Mouse (Mus musculus) neural tube, embryonic 11.5 days (tissue): ENCODE measurements around the gene Itgb5. TPM values are rescaled to one million over a fixed set of nuclear protein-coding genes. Genes with fewer than 3 reads are reported as not detected.
A peak's percentile ranks its signal among the peaks of the same experiment; 100 is the strongest.

Experiments used
- ATAC-seq: fragments of 200-750 bp; cut with Nextera tagmentation; 2 replicates; pipeline ENCODE4 v1.8.0; 2017; ENCODE audit warnings: moderate number of reproducible peaks, mild to moderate bottlenecking, moderate TSS enrichment, moderate library complexity; ENCODE audit not compliant: insufficient read depth, low FRiP score, low TSS enrichment
- DNase-seq: peaks from one replicate; pipeline ENCODE4 v3.0.0-alpha.2; 2015; ENCODE audit warnings: low spot score
- H3K27ac ChIP-seq: fragments of 300-500 bp; sonication (generic); 2 replicates; pipeline ENCODE4 v1.5.1; 2014; ENCODE audit warnings: low read depth, mild to moderate bottlenecking, low read length
- H3K27me3 ChIP-seq: fragments of 300-500 bp; sonication (generic); 2 replicates; pipeline ENCODE4 v1.6.1; 2014; ENCODE audit warnings: mild to moderate bottlenecking, low read length, mixed read lengths; ENCODE audit not compliant: control insufficient read depth, insufficient read depth
- H3K36me3 ChIP-seq: fragments of 300-500 bp; sonication (generic); 2 replicates; pipeline ENCODE4 v1.6.1; 2014; ENCODE audit warnings: mild to moderate bottlenecking, low read length, moderate library complexity, mixed read lengths; ENCODE audit not compliant: control insufficient read depth, insufficient read depth
- H3K4me1 ChIP-seq: fragments of 300-500 bp; sonication (generic); 2 replicates; pipeline ENCODE4 v1.6.1; 2014; ENCODE audit warnings: low read length, mixed read lengths; ENCODE audit not compliant: control insufficient read depth, insufficient read depth
- H3K4me2 ChIP-seq: fragments of 300-500 bp; sonication (generic); 2 replicates; pipeline ENCODE4 v1.6.1; 2014; ENCODE audit warnings: low read depth, mild to moderate bottlenecking, moderate library complexity
- H3K4me3 ChIP-seq: fragments of 300-500 bp; sonication (generic); 2 replicates; pipeline ENCODE4 v1.5.1; 2014; ENCODE audit warnings: low read depth, low read length
- H3K9ac ChIP-seq: fragments of 300-500 bp; sonication (generic); 2 replicates; pipeline ENCODE4 v1.6.1; 2014; ENCODE audit warnings: mild to moderate bottlenecking, low read length
- H3K9me3 ChIP-seq: fragments of 300-500 bp; sonication (generic); 2 replicates; pipeline ENCODE4 v1.6.1; 2016; ENCODE audit warnings: low read length; ENCODE audit not compliant: control insufficient read depth
- WGBS: fragments of 180-500 bp; shearing (Covaris S2); extraction: QIAGEN DNeasy Blood & Tissue Kit; methylation state at CpG from one replicate; pipeline ENCODE4 v1.1.7; 2014; 5-methylcytosine and 5-hydroxymethylcytosine counted together
- polyA plus RNA-seq: library from polyadenylated mRNA; unstranded; fragments of >200 nt; fragmentation: Nextera tagmentation; extraction: Ambion mirVana; gene quantifications from 2 replicates; pipeline ENCODE4 v1.2.1, GENCODE M21; 2014

Itgb5 gene
- polyA plus RNA-seq, 1 experiment from 2014 or later: 32.4 TPM

GRCm38 (mm10) chr16:33903664-33904441 is 74.4 kb downstream of the Itgb5 start:
- WGBS: 43% methylated on average over 11 of the region's 11 CpGs
- Histone ChIP-seq H3K27me3 (no peaks in the 10 kb centered on the region), H3K9me3 (no peaks in the 10 kb centered on the region), H3K9ac (no peak overlapping the region), H3K4me3 (no peak overlapping the region), H3K27ac (peak overlapping the region; percentile 67), H3K36me3 (no peaks in the 10 kb centered on the region), H3K4me2 (no peak overlapping the region), H3K4me1 (peaks cover 19% of the 10 kb centered on the region)
- ATAC-seq: no peak
- DNase-seq: peak; percentile 60

GRCm38 (mm10) chr16:33904553-33904952 is 75.1 kb downstream of the Itgb5 start:
- no peak for ATAC-seq
- H3K36me3 ChIP-seq: no peaks in the 10 kb centered on the region
- no peak overlapping the region for H3K4me3 ChIP-seq
- WGBS: 82% methylated on average over 5 of the region's 5 CpGs
- no peak overlapping the region; the same call in 1 of the 2 replicates for H3K4me2 ChIP-seq
- peaks cover 19% of the 10 kb centered on the region for H3K4me1 ChIP-seq
- H3K9me3 ChIP-seq: no peaks in the 10 kb centered on the region
- DNase-seq: no peak
- no peaks in the 10 kb centered on the region for H3K27me3 ChIP-seq
- peak overlapping the region; percentile 67; the same call in 1 of the 2 replicates for H3K27ac ChIP-seq
- H3K9ac ChIP-seq: no peak overlapping the region

- Histone ChIP-seq H3K4me2 (no peak overlapping the region), H3K4me1 (peaks cover 19% of the 10 kb centered on the region), H3K27me3 (no peaks in the 10 kb centered on the region), H3K4me3 (no peak overlapping the region), H3K36me3 (no peaks in the 10 kb centered on the region), H3K27ac (no peak overlapping the region), H3K9me3 (no peaks in the 10 kb centered on the region), H3K9ac (no peak overlapping the region)
- DNase-seq: no peak
- no peak for ATAC-seq
- WGBS: 48% methylated on average over 4 of the region's 4 CpGs
Observed at GRCm38 (mm10) chr16:33908239-33908638, 78.8 kb downstream of the Itgb5 start.

DNA sequence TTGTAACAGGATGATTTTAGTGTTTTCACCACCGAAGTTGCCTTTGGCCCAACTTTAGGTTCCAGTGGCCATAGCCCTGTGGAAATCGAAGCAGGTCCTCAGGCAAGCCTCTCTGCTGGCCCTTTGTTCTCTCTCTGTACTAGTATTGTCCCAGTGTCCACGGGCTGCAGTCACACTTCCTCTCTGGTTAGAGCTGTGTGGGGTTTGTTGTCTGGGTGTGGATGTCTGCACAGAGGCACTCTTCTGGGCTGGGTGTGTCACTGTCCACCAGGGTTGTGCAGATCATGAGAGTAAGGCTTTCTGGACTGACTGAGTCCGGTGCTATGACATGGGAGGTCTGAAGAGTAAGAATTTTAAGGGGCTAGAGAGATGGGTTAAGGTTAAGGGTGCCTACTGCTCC is 85.5 kb downstream of the Itgb5 start:
- no peaks in the 10 kb centered on the region for H3K36me3 ChIP-seq
- H3K9ac ChIP-seq: no peak overlapping the region
- H3K27ac ChIP-seq: no peak overlapping the region
- H3K4me2 ChIP-seq: no peak overlapping the region
- no peaks in the 10 kb centered on the region for H3K4me1 ChIP-seq
- ATAC-seq (no peak), DNase-seq (no peak)
- no peaks in the 10 kb centered on the region for H3K27me3 ChIP-seq
- 78% methylated on average over 4 of the region's 4 CpGs for WGBS
- H3K4me3 ChIP-seq: no peak overlapping the region
- H3K9me3 ChIP-seq: no peaks in the 10 kb centered on the region

DNA sequence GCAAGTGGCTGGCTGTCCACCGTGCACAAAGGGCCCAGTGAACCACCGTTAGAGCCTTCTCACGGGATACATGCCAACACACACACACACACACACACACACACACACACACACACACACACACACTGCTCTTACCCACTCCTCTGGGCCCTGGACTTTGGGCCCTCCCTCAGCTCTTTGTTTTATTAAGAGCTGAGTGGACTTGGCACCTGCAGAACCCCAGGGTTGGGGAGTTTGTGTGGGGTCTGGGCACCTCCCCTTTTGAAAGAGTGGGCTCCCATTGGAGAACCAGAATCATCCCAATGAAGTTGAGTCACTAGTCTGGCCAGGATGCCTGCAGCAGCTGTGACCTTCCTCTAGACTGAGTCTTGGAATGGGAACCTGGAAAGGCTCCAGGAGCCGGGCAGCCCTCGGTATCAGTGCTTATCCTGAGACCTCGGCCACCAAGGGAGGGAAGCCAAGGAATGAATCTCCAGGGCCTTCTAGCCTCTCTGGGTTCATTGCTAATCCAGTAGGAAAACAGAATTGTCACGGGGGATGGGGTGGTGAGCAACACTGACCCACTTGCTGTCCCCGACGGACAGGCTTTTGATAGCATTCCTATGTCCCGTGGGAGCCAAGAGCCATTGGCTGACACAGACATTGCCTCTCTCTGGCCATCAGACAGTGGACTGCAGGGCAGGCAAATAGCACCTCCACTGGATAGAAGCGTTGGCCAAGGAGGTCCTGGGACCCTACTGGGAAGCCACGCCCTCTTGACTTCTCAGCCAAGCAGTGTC is 87.2 kb downstream of the Itgb5 start:
- no peak overlapping the region for H3K4me2 ChIP-seq
- no peak overlapping the region for H3K27ac ChIP-seq
- H3K9me3 ChIP-seq: no peaks in the 10 kb centered on the region
- no peaks in the 10 kb centered on the region for H3K27me3 ChIP-seq
- no peaks in the 10 kb centered on the region for H3K36me3 ChIP-seq
- no peak overlapping the region for H3K9ac ChIP-seq
- DNase-seq (no peak), ATAC-seq (no peak)
- H3K4me3 ChIP-seq: no peak overlapping the region
- no peaks in the 10 kb centered on the region for H3K4me1 ChIP-seq
- 76% methylated on average over 12 of the region's 12 CpGs for WGBS

DNA sequence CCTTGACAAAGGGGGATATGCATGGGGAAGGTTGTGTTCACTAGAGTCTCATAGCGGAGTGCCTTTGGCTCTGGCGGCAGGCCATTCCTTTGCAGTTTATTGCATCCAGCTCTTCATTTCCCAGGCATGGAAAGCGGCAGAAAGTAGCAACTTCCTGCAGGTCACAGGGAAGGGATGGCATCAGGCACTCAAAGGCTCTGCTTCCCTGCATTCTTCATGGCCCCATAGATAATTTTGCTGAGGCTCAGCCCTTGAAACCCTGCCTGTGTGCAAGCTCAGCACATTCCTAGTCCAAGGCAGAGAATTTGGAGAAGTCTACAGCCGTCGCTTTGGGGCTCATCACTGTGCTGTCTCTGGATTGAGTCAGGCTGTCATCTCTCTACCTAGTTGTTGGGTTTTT is 87.9 kb downstream of the Itgb5 start:
- Histone ChIP-seq H3K4me2 (no peak overlapping the region), H3K9ac (no peak overlapping the region), H3K27ac (no peak overlapping the region), H3K9me3 (no peaks in the 10 kb centered on the region), H3K4me3 (no peak overlapping the region), H3K4me1 (no peaks in the 10 kb centered on the region; the same call in 1 of the 2 replicates), H3K27me3 (no peaks in the 10 kb centered on the region), H3K36me3 (no peaks in the 10 kb centered on the region)
- ATAC-seq (no peak), DNase-seq (no peak)
- 55% methylated on average over 5 of the region's 5 CpGs for WGBS

GRCm38 (mm10) chr16:33917926-33918325 is 88.5 kb downstream of the Itgb5 start:
- Histone ChIP-seq H3K4me2 (no peak overlapping the region), H3K36me3 (no peaks in the 10 kb centered on the region), H3K9me3 (no peaks in the 10 kb centered on the region), H3K9ac (no peak overlapping the region), H3K4me3 (no peak overlapping the region), H3K4me1 (no peaks in the 10 kb centered on the region; the same call in 1 of the 2 replicates), H3K27ac (no peak overlapping the region), H3K27me3 (no peaks in the 10 kb centered on the region)
- no peak for ATAC-seq
- no peak for DNase-seq
- WGBS: 91% methylated on average over 5 of the region's 5 CpGs

- ATAC-seq (no peak), DNase-seq (no peak)
- Histone ChIP-seq H3K36me3 (no peaks in the 10 kb centered on the region), H3K4me2 (no peak overlapping the region), H3K4me3 (no peak overlapping the region), H3K27me3 (no peaks in the 10 kb centered on the region), H3K9me3 (no peaks in the 10 kb centered on the region), H3K27ac (no peak overlapping the region), H3K4me1 (no peaks in the 10 kb centered on the region; the same call in 1 of the 2 replicates), H3K9ac (no peak overlapping the region)
- WGBS: 57% methylated on average over 5 of the region's 5 CpGs
Observed at GRCm38 (mm10) chr16:33921514-33921913, 92.0 kb downstream of the Itgb5 start.
